Mouse (Mus musculus): ENCODE data around the gene Ccno. TPM values are rescaled to one million over a fixed set of nuclear protein-coding genes. Genes with fewer than 3 reads are reported as not detected.

The Ccno gene
- total RNA-seq, 1 experiment from 2014 or later: 8.0 TPM

Other genes starting within 250 kb of the Ccno start
- gene Plpp1, start 187.0 kb upstream of the Ccno start, total RNA-seq (2017): 1.5 and 2.8 TPM in 2 replicates
- 61.5 and 63.5 TPM in 2 replicates for gene Mtrex, start 60.4 kb upstream of the Ccno start, total RNA-seq (2017)
- 19.6 and 21.6 TPM in 2 replicates for gene Dhx29, start 60.3 kb upstream of the Ccno start, total RNA-seq (2017)
- gene Mcidas, start 6.0 kb downstream of the Ccno start, total RNA-seq (2017): not detected in 2 replicates
- gene Cdc20b, start 47.3 kb downstream of the Ccno start, total RNA-seq (2017): 0.49 TPM in 1 of 2 replicates, not detected in the other
- gene Gpx8, start 58.6 kb downstream of the Ccno start, total RNA-seq (2017): not detected in 2 replicates
- gene Gzma, start 113.2 kb downstream of the Ccno start, total RNA-seq (2017): 38.9 and 40.6 TPM in 2 replicates
- 0.23 TPM in 1 of 2 replicates, not detected in the other for gene Esm1, start 221.9 kb downstream of the Ccno start, total RNA-seq (2017)
- 0.58 TPM in 1 of 2 replicates, not detected in the other for gene Gzmk, start 238.1 kb downstream of the Ccno start, total RNA-seq (2017)